Mouse (Mus musculus) hindbrain, embryonic 14.5 days (tissue): ENCODE measurements at regions not wholly inside any gene's neighbourhood (a gene's known extent, or its start where the extent isn't known, plus 50 kb on each side); places are given as distances from the start of the nearest gene placed in this dataset.

ENCODE experiments used
- ATAC-seq: fragments of 200-750 bp; cut with Nextera tagmentation; 2 replicates; pipeline ENCODE4 v1.8.0; 2017; ENCODE audit warnings: moderate number of reproducible peaks, mild to moderate bottlenecking, moderate TSS enrichment, moderate library complexity; ENCODE audit not compliant: low FRiP score
- DNase-seq: peaks from one replicate; pipeline ENCODE4 v3.0.0-alpha.2; 2015; ENCODE audit warnings: low spot score
- H3K27ac ChIP-seq: fragments of 300-500 bp; sonication (generic); 2 replicates; pipeline ENCODE4 v1.5.1; 2014; ENCODE audit warnings: mild to moderate bottlenecking, moderate library complexity
- H3K27me3 ChIP-seq: fragments of 300-500 bp; sonication (generic); 2 replicates; pipeline ENCODE4 v1.6.1; 2014; ENCODE audit warnings: mild to moderate bottlenecking, low read length, mixed read lengths; ENCODE audit not compliant: control insufficient read depth, insufficient read depth
- H3K36me3 ChIP-seq: fragments of 300-500 bp; sonication (generic); replicated peaks from 2 replicates; pipeline ENCODE4 v1.6.1; 2014; ENCODE audit not compliant: control insufficient read depth, insufficient read depth
- H3K4me1 ChIP-seq: fragments of 300-500 bp; sonication (generic); replicated peaks from 2 replicates; pipeline ENCODE4 v1.6.1; 2014; ENCODE audit warnings: antibody characterized with exemption, low read length, mixed read lengths; ENCODE audit not compliant: control insufficient read depth, insufficient read depth
- H3K4me2 ChIP-seq: fragments of 300-500 bp; sonication (generic); replicated peaks from 2 replicates; pipeline ENCODE4 v1.6.1; 2014; ENCODE audit warnings: mild to moderate bottlenecking, moderate library complexity
- H3K4me3 ChIP-seq: fragments of 300-500 bp; sonication (generic); replicated peaks from 2 replicates; pipeline ENCODE4 v1.5.1; 2014; ENCODE audit warnings: mild to moderate bottlenecking, low read length
- H3K9ac ChIP-seq: fragments of 300-500 bp; sonication (generic); 2 replicates; pipeline ENCODE4 v1.6.1; 2014
- H3K9me3 ChIP-seq: fragments of 300-500 bp; sonication (generic); 2 replicates; pipeline ENCODE4 v1.6.1; 2016; ENCODE audit warnings: low read length; ENCODE audit not compliant: control insufficient read depth
- WGBS: fragments of 180-500 bp; shearing (Covaris S2); extraction: QIAGEN DNeasy Blood & Tissue Kit; methylation state at CpG from one replicate; pipeline ENCODE4 v1.1.7; 2014; 5-methylcytosine and 5-hydroxymethylcytosine counted together

- Histone ChIP-seq H3K4me3 (no peak overlapping the region), H3K9ac (0 out of 2 replicates have a peak overlapping the region, but pooled peaks have one; percentile 18), H3K4me2 (no peak overlapping the region; the same call in 1 of the 2 replicates), H3K27me3 (no peaks in the 10 kb centered on the region), H3K9me3 (no peaks in the 10 kb centered on the region), H3K4me1 (peaks cover 14% of the 10 kb centered on the region), H3K36me3 (no peaks in the 10 kb centered on the region), H3K27ac (peak overlapping the region; percentile 95)
- DNase-seq (peak; percentile 64), ATAC-seq (peak; percentile 78; the same call in 1 of the 2 replicates)
- WGBS: 48% methylated on average over 12 of the region's 12 CpGs
Observed at GRCm38 (mm10) chr14:24586982-24587672, 100.2 kb downstream of the Rps24 start.

- DNase-seq (no peak), ATAC-seq (no peak)
- Histone ChIP-seq H3K9ac (no peak overlapping the region), H3K27ac (peak overlapping the region; percentile 95), H3K4me2 (no peak overlapping the region), H3K9me3 (no peaks in the 10 kb centered on the region), H3K4me3 (no peak overlapping the region), H3K36me3 (no peaks in the 10 kb centered on the region), H3K4me1 (peaks cover 14% of the 10 kb centered on the region), H3K27me3 (no peaks in the 10 kb centered on the region)
- WGBS: 56% methylated on average over 3 of the region's 3 CpGs
Observed at GRCm38 (mm10) chr14:24588041-24588440, 101.1 kb downstream of the Rps24 start.

- H3K27ac ChIP-seq: peak overlapping the region; percentile 59
- H3K4me2 ChIP-seq: no peak overlapping the region
- ATAC-seq: peak; percentile 46; the same call in 1 of the 2 replicates
- peaks cover 13% of the 10 kb centered on the region for H3K4me1 ChIP-seq
- no peaks in the 10 kb centered on the region for H3K27me3 ChIP-seq
- no peaks in the 10 kb centered on the region for H3K36me3 ChIP-seq
- WGBS: 12% methylated on average over 14 of the region's 14 CpGs
- no peak overlapping the region for H3K9ac ChIP-seq
- H3K9me3 ChIP-seq: 0 out of 2 replicates have a peak, but pooled peaks cover 7% of the 10 kb centered on the region
- DNase-seq: no peak
- no peak overlapping the region for H3K4me3 ChIP-seq
Observed at GRCm38 (mm10) chr14:24606444-24607173, 119.7 kb downstream of the Rps24 start.

- H3K9ac ChIP-seq: no peak overlapping the region
- H3K4me2 ChIP-seq: no peak overlapping the region
- H3K9me3 ChIP-seq: 0 out of 2 replicates have a peak, but pooled peaks cover 7% of the 10 kb centered on the region
- H3K4me1 ChIP-seq: peaks cover 13% of the 10 kb centered on the region
- ATAC-seq: no peak
- H3K4me3 ChIP-seq: no peak overlapping the region
- H3K27me3 ChIP-seq: no peaks in the 10 kb centered on the region
- WGBS: 50% methylated on average over 1 of the region's 1 CpGs
- no peak overlapping the region for H3K27ac ChIP-seq
- no peak for DNase-seq
- no peaks in the 10 kb centered on the region for H3K36me3 ChIP-seq
Observed at GRCm38 (mm10) chr14:24608356-24608755, 121.4 kb downstream of the Rps24 start.

- Histone ChIP-seq H3K27me3 (no peaks in the 10 kb centered on the region), H3K27ac (peak overlapping the region; percentile 39), H3K4me1 (peaks cover 24% of the 10 kb centered on the region), H3K9ac (no peak overlapping the region), H3K36me3 (no peaks in the 10 kb centered on the region), H3K4me3 (no peak overlapping the region), H3K4me2 (no peak overlapping the region), H3K9me3 (0 out of 2 replicates have a peak, but pooled peaks cover 7% of the 10 kb centered on the region)
- 75% methylated on average over 4 of the region's 4 CpGs for whole genome bisulfite sequencing
- DNase-seq: peak; percentile 32
- ATAC-seq: no peak
Observed at GRCm38 (mm10) chr14:24612254-24612995, 125.5 kb downstream of the Rps24 start.

DNA sequence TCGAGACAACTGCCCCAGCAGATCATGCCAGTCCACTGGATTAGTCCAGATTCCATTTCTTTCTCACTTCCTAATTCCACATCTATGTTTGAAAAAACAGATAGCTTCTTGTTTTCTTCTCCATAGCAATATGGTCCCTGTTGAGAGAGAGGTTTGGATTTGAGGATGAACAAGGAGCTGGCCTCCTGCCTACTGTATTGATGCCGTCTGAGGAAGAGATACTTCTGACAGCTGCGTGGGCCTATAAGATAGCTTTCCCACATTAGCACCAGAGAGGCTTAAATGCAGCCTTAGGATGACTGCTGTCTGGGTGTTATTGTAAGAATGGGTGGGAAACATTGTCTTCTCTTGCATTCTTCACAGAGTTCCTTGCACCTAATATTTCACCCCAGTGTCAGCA is 128.9 kb downstream of the Rps24 start:
- Histone ChIP-seq H3K9me3 (no peaks in the 10 kb centered on the region), H3K27me3 (no peaks in the 10 kb centered on the region), H3K4me3 (no peak overlapping the region), H3K4me2 (no peak overlapping the region), H3K27ac (peak overlapping the region; percentile 99), H3K36me3 (no peaks in the 10 kb centered on the region), H3K4me1 (peaks cover 46% of the 10 kb centered on the region), H3K9ac (no peak overlapping the region)
- 65% methylated on average over 3 of the region's 3 CpGs for WGBS
- DNase-seq: no peak
- ATAC-seq: no peak

- DNase-seq: peak; percentile 59
- no peak for ATAC-seq
Observed at GRCm38 (mm10) chr14:24616306-24617125, 129.6 kb downstream of the Rps24 start.

GRCm38 (mm10) chr14:24617126-24617375 is 130.1 kb downstream of the Rps24 start:
- no peaks in the 10 kb centered on the region for H3K27me3 ChIP-seq
- DNase-seq (no peak), ATAC-seq (no peak)
- peak overlapping the region; percentile 99 for H3K27ac ChIP-seq
- peaks cover 46% of the 10 kb centered on the region for H3K4me1 ChIP-seq
- WGBS: 11% methylated on average over 3 of the region's 3 CpGs
- no peaks in the 10 kb centered on the region for H3K9me3 ChIP-seq
- H3K4me2 ChIP-seq: peak overlapping the region; percentile 27
- H3K36me3 ChIP-seq: no peaks in the 10 kb centered on the region
- peak overlapping the region; percentile 54 for H3K9ac ChIP-seq
- no peak overlapping the region for H3K4me3 ChIP-seq

More at GRCm38 (mm10) chr14:24616306-24617125, 129.6 kb downstream of the Rps24 start:
- Histone ChIP-seq H3K27ac (peak overlapping the region; percentile 99), H3K9ac (peak overlapping the region; percentile 54), H3K4me2 (peak overlapping the region; percentile 27), H3K9me3 (no peaks in the 10 kb centered on the region), H3K27me3 (no peaks in the 10 kb centered on the region), H3K4me1 (peaks cover 46% of the 10 kb centered on the region), H3K36me3 (no peaks in the 10 kb centered on the region), H3K4me3 (no peak overlapping the region)
- WGBS: 15% methylated on average over 10 of the region's 10 CpGs
